Mouse (Mus musculus): ENCODE measurements around the gene Tbcc. TPM values are rescaled to one million over a fixed set of nuclear protein-coding genes. Genes with fewer than 3 reads are reported as not detected.

Tbcc gene
- polyA plus RNA-seq, 1 experiment, result 10.8 TPM

DNA sequence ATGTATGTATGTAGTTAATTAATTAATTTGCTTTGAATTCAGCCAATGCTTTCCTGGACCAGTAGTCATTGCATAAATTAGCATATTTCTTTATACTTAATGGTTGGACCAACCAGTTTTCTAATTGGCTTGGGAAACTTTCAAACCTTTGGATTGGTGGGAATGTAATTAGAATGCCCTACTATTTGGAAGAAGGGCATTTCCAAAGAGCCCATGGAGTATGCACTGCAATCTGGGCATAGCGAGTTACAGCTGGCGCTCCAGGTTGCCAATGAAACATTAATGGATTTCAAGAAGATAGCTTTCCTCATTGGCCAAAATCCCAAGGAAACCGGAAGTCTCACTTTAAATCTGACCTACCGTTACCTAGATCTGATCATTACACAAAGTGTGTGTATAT lies 30.4 kb upstream of the Tbcc start:
- no peaks in the 10 kb centered on the region for H3K4me1 ChIP-seq (ENCODE audit: control insufficient read depth, insufficient read depth, low read length)
- no peak overlapping the region for H3K4me3 ChIP-seq (ENCODE audit: low read depth, low read length)
- TF ChIP-seq CTCF (IDR thresholded peaks at IDR 0.05; ENCODE audit: low read depth, low read length), result no peak
- TF ChIP-seq EP300 (IDR thresholded peaks at IDR 0.05; ENCODE audit: insufficient read depth, low read depth, low read length), result no peak
- TF ChIP-seq POLR2A (IDR thresholded peaks at IDR 0.05; ENCODE audit: insufficient read depth, low read length), result no peak
- H3K9me3 ChIP-seq (replicated peaks; ENCODE audit: control insufficient read depth, insufficient read depth, low read length, poor library complexity, severe bottlenecking), result no peaks in the 10 kb centered on the region
- H3K9ac ChIP-seq (ENCODE audit: low read depth, poor library complexity, severe bottlenecking), result no peak overlapping the region
- H3K27me3 ChIP-seq (ENCODE audit: control insufficient read depth, insufficient read depth, low read length, poor library complexity, severe bottlenecking), result no peaks in the 10 kb centered on the region
- no peaks in the 10 kb centered on the region for H3K36me3 ChIP-seq (ENCODE audit: control insufficient read depth, insufficient read depth, low read length, poor library complexity, severe bottlenecking)
- no peak overlapping the region for H3K27ac ChIP-seq (ENCODE audit: insufficient read depth, low read length)

DNA sequence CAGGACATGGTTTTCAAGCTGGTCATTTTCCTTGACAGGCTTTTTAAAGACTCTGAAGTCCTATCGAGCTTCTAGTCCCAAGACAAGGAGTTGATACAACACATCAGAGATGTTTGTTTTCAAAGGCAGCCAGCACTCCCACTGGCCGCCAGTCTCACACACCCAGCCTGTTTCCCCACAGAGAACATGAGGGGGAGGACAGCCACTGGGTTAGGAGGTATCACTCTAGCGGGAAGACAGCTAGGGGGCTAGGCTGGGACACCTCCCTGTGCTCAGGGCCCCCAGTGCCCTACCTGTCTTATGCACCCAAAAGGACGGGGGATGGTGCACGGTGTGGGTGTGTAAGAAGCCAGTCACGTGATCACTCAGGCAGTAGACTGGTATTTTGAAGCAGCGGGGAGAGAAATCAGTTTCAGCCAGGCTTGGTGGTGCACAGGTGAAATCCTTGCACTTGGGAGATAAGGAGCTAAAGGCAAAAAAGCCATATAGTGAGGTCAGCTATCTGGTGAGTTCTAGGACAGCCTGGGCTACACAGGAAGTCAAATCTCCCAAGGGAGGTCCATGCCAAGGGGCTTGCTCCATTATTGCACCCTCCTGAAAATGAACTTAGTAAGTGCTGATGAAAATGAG lies 25.8 kb upstream of the Tbcc start:
- H3K4me1 ChIP-seq (ENCODE audit: control insufficient read depth, insufficient read depth, low read length), result peaks cover 10% of the 10 kb centered on the region
- no peaks in the 10 kb centered on the region for H3K36me3 ChIP-seq (ENCODE audit: control insufficient read depth, insufficient read depth, low read length, poor library complexity, severe bottlenecking)
- H3K27me3 ChIP-seq (ENCODE audit: control insufficient read depth, insufficient read depth, low read length, poor library complexity, severe bottlenecking), result no peaks in the 10 kb centered on the region
- no peak overlapping the region for H3K4me3 ChIP-seq (ENCODE audit: low read depth, low read length)
- TF ChIP-seq CTCF (IDR thresholded peaks at IDR 0.05; ENCODE audit: low read depth, low read length) (no peak), EP300 (IDR thresholded peaks at IDR 0.05; ENCODE audit: insufficient read depth, low read depth, low read length) (no peak), POLR2A (IDR thresholded peaks at IDR 0.05; ENCODE audit: insufficient read depth, low read length) (no peak)
- no peak overlapping the region for H3K27ac ChIP-seq (ENCODE audit: insufficient read depth, low read length)
- no peaks in the 10 kb centered on the region for H3K9me3 ChIP-seq (replicated peaks; ENCODE audit: control insufficient read depth, insufficient read depth, low read length, poor library complexity, severe bottlenecking)
- no peak overlapping the region for H3K9ac ChIP-seq (ENCODE audit: low read depth, poor library complexity, severe bottlenecking)

DNA sequence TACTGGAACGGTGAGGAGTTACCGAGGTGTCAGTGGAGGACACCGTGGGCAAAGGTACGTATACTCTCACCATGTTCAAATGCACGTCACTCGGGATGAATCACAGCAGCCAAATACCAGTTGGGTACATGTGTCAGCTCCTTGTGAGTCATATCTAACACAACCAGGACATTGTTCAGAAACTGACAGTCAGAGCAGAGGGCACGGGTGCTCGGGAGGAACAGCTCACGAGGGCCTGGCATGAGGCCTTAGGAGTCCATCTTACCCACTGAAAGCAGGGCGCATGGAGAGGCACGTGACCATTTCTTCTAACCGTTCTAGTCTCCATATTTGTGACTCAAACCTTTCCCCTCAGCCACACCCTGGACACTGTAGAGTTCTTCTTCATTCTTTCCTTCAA lies 23.6 kb upstream of the Tbcc start:
- Histone ChIP-seq H3K4me1 (ENCODE audit: control insufficient read depth, insufficient read depth, low read length) (peaks cover 10% of the 10 kb centered on the region), H3K36me3 (ENCODE audit: control insufficient read depth, insufficient read depth, low read length, poor library complexity, severe bottlenecking) (no peaks in the 10 kb centered on the region), H3K4me3 (ENCODE audit: low read depth, low read length) (no peak overlapping the region), H3K27me3 (ENCODE audit: control insufficient read depth, insufficient read depth, low read length, poor library complexity, severe bottlenecking) (no peaks in the 10 kb centered on the region), H3K9me3 (replicated peaks; ENCODE audit: control insufficient read depth, insufficient read depth, low read length, poor library complexity, severe bottlenecking) (no peaks in the 10 kb centered on the region), H3K27ac (ENCODE audit: insufficient read depth, low read length) (no peak overlapping the region), H3K9ac (ENCODE audit: low read depth, poor library complexity, severe bottlenecking) (no peak overlapping the region)
- TF ChIP-seq CTCF (IDR thresholded peaks at IDR 0.05; ENCODE audit: low read depth, low read length) (no peak), EP300 (IDR thresholded peaks at IDR 0.05; ENCODE audit: insufficient read depth, low read depth, low read length) (no peak), POLR2A (IDR thresholded peaks at IDR 0.05; ENCODE audit: insufficient read depth, low read length) (no peak)

GRCm38 (mm10) chr17:46870204-46870798 lies 20.2 kb upstream of the Tbcc start:
- no peak overlapping the region for H3K9ac ChIP-seq (ENCODE audit: low read depth, poor library complexity, severe bottlenecking)
- TF ChIP-seq EP300 (IDR thresholded peaks at IDR 0.05; ENCODE audit: insufficient read depth, low read depth, low read length) (no peak), POLR2A (IDR thresholded peaks at IDR 0.05; ENCODE audit: insufficient read depth, low read length) (no peak), CTCF (IDR thresholded peaks at IDR 0.05; ENCODE audit: low read depth, low read length) (no peak)
- H3K36me3 ChIP-seq (ENCODE audit: control insufficient read depth, insufficient read depth, low read length, poor library complexity, severe bottlenecking), result no peaks in the 10 kb centered on the region
- no peak overlapping the region for H3K4me3 ChIP-seq (ENCODE audit: low read depth, low read length)
- no peak overlapping the region for H3K27ac ChIP-seq (ENCODE audit: insufficient read depth, low read length)
- H3K4me1 ChIP-seq (ENCODE audit: control insufficient read depth, insufficient read depth, low read length), result peaks cover 12% of the 10 kb centered on the region
- H3K9me3 ChIP-seq (replicated peaks; ENCODE audit: control insufficient read depth, insufficient read depth, low read length, poor library complexity, severe bottlenecking), result no peaks in the 10 kb centered on the region
- H3K27me3 ChIP-seq (ENCODE audit: control insufficient read depth, insufficient read depth, low read length, poor library complexity, severe bottlenecking), result no peaks in the 10 kb centered on the region

DNA sequence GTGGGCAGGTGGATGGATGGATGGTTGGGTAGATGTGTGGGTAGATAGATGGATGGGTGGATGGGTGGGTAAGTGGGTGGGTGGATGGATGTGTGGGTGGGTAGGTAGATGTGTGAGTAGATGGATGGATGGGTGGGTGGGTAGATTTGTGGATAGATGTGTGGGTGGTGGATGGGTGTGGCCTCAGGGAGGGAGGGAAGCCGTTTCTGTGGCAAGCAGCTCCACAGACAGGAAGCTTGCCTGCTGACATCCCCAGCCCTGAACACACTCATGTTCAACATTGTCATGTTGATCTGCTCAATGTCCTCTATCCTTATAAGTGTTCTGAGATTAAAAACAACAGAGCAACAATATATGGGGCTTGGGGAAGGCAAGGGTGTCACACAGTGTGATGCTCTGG lies 19.6 kb upstream of the Tbcc start:
- Histone ChIP-seq H3K4me3 (ENCODE audit: low read depth, low read length) (no peak overlapping the region), H3K27ac (ENCODE audit: insufficient read depth, low read length) (no peak overlapping the region), H3K27me3 (ENCODE audit: control insufficient read depth, insufficient read depth, low read length, poor library complexity, severe bottlenecking) (no peaks in the 10 kb centered on the region), H3K9ac (ENCODE audit: low read depth, poor library complexity, severe bottlenecking) (no peak overlapping the region), H3K36me3 (ENCODE audit: control insufficient read depth, insufficient read depth, low read length, poor library complexity, severe bottlenecking) (no peaks in the 10 kb centered on the region), H3K4me1 (ENCODE audit: control insufficient read depth, insufficient read depth, low read length) (peaks cover 12% of the 10 kb centered on the region), H3K9me3 (replicated peaks; ENCODE audit: control insufficient read depth, insufficient read depth, low read length, poor library complexity, severe bottlenecking) (no peaks in the 10 kb centered on the region)
- TF ChIP-seq CTCF (IDR thresholded peaks at IDR 0.05; ENCODE audit: low read depth, low read length), result no peak
- no peak for TF ChIP-seq POLR2A (IDR thresholded peaks at IDR 0.05; ENCODE audit: insufficient read depth, low read length)
- no peak for TF ChIP-seq EP300 (IDR thresholded peaks at IDR 0.05; ENCODE audit: insufficient read depth, low read depth, low read length)

- Histone ChIP-seq H3K9me3 (replicated peaks; ENCODE audit: control insufficient read depth, insufficient read depth, low read length, poor library complexity, severe bottlenecking) (no peaks in the 10 kb centered on the region), H3K27ac (ENCODE audit: insufficient read depth, low read length) (no peak overlapping the region)
These were observed 17.7 kb upstream of the Tbcc start for GRCm38 (mm10) chr17:46872806-46873205.

More at GRCm38 (mm10) chr17:46872806-46873205, 17.7 kb upstream of the Tbcc start:
- TF ChIP-seq CTCF (IDR thresholded peaks at IDR 0.05; ENCODE audit: low read depth, low read length), result no peak
- TF ChIP-seq EP300 (IDR thresholded peaks at IDR 0.05; ENCODE audit: insufficient read depth, low read depth, low read length), result no peak
- TF ChIP-seq POLR2A (IDR thresholded peaks at IDR 0.05; ENCODE audit: insufficient read depth, low read length), result no peak
- H3K36me3 ChIP-seq (ENCODE audit: control insufficient read depth, insufficient read depth, low read length, poor library complexity, severe bottlenecking), result no peaks in the 10 kb centered on the region
- H3K4me3 ChIP-seq (ENCODE audit: low read depth, low read length), result no peak overlapping the region
- H3K27me3 ChIP-seq (ENCODE audit: control insufficient read depth, insufficient read depth, low read length, poor library complexity, severe bottlenecking), result no peaks in the 10 kb centered on the region
- H3K9ac ChIP-seq (ENCODE audit: low read depth, poor library complexity, severe bottlenecking), result no peak overlapping the region
- H3K4me1 ChIP-seq (ENCODE audit: control insufficient read depth, insufficient read depth, low read length), result peaks cover 8% of the 10 kb centered on the region
